Mouse (Mus musculus) limb, embryonic 15.5 days (tissue): ENCODE measurements around the gene Ampd1. TPM values are rescaled to one million over a fixed set of nuclear protein-coding genes. Genes with fewer than 3 reads are reported as not detected.

Experiments
- ATAC-seq: fragments of 200-750 bp; cut with Nextera tagmentation; 2 replicates; pipeline ENCODE4 v1.8.0; 2017; ENCODE audit warnings: low read depth, moderate TSS enrichment; ENCODE audit not compliant: insufficient number of reproducible peaks, low FRiP score, low TSS enrichment
- H3K27ac ChIP-seq: fragments of 300-500 bp; sonication (generic); 2 replicates; pipeline ENCODE4 v1.5.1; 2015; ENCODE audit warnings: moderate library complexity, mild to moderate bottlenecking, inconsistent platforms
- H3K27me3 ChIP-seq: fragments of 300-500 bp; sonication (generic); 2 replicates; pipeline ENCODE4 v1.6.1; 2015; ENCODE audit warnings: inconsistent platforms
- H3K36me3 ChIP-seq: fragments of 300-500 bp; sonication (generic); 2 replicates; pipeline ENCODE4 v1.6.1; 2015; ENCODE audit warnings: inconsistent platforms
- H3K4me1 ChIP-seq: fragments of 300-500 bp; sonication (generic); 2 replicates; pipeline ENCODE4 v1.6.1; 2015; ENCODE audit warnings: inconsistent platforms
- H3K4me2 ChIP-seq: fragments of 300-500 bp; sonication (generic); 2 replicates; pipeline ENCODE4 v1.6.1; 2015; ENCODE audit warnings: mild to moderate bottlenecking, inconsistent platforms
- H3K4me3 ChIP-seq: fragments of 300-500 bp; sonication (generic); 2 replicates; pipeline ENCODE4 v1.5.1; 2015; ENCODE audit warnings: mild to moderate bottlenecking, inconsistent platforms
- H3K9ac ChIP-seq: fragments of 300-500 bp; sonication (generic); 2 replicates; pipeline ENCODE4 v1.6.1; 2015; ENCODE audit warnings: inconsistent platforms
- H3K9me3 ChIP-seq: fragments of 300-500 bp; sonication (generic); 2 replicates; pipeline ENCODE4 v1.6.1; 2016; ENCODE audit warnings: inconsistent platforms
- WGBS: fragments of 180-500 bp; shearing (Covaris S2); methylation state at CpG from one replicate; pipeline ENCODE4 v1.1.7; 2015; 5-methylcytosine and 5-hydroxymethylcytosine counted together
- polyA plus RNA-seq: library from polyadenylated mRNA; unstranded; fragments of >200 nt; fragmentation: Nextera tagmentation; extraction: Ambion mirVana; gene quantifications from 2 replicates; pipeline ENCODE4 v1.2.1, GENCODE M21; 2015

Gene Ampd1
- polyA plus RNA-seq, 1 experiment from 2014 or later = 6.2 TPM

DNA sequence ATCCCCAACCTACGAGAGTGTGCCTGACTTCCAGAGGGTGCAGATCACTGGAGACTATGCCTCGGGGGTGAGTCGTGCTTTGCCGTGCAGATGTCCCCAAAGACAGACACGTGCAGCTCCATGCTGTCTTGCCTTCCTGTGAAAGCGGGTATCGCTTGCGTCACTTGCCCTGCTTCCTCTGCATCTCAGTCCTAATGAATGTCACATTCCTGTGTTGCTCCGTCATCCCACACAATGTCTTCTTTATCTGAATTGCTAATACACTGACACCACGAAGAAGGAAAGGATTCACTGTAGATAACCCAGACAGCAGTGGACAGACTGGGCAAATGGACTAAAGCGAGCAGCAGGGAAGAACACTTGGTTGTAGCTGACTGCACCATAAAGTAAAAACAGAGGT, 7.2 kb downstream of the Ampd1 start:
- no peak for ATAC-seq
- Histone ChIP-seq H3K27ac (no peak overlapping the region), H3K4me3 (no peak overlapping the region), H3K4me2 (no peak overlapping the region), H3K27me3 (no peaks in the 10 kb centered on the region), H3K36me3 (no peaks in the 10 kb centered on the region), H3K4me1 (no peaks in the 10 kb centered on the region), H3K9me3 (no peaks in the 10 kb centered on the region), H3K9ac (no peak overlapping the region)
- WGBS = 71% methylated on average over 11 of the region's 11 CpGs

DNA sequence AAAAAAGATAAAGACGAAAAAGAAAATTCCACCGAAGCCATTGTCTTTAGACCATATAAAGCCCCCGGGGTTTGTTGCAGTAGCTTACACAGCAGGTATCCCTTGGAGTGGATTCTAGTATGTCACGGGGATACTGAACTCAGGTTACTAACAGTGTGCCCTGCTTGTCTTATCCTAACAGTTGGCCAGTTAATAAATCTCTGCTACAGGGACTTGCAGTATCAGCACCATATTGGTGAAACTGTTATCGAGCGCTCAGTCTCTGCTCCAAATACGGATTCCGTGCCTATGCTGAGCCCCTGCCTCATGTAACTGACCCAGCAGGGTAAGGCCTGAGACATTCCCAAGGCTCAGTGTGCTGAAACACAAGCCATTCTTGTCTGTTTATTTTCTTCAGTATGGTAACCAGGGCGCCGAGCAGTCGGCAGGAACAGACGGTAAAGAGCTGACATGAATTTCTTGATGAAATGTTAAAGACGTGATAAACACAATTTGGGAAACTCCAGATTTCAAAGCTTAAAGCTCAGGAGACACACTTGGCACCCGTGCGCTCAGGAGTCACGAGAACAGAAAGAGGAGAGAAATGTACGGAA, 8.1 kb downstream of the Ampd1 start:
- H3K9ac ChIP-seq = no peak overlapping the region
- WGBS = 80% methylated on average over 17 of the region's 17 CpGs
- H3K4me1 ChIP-seq = no peaks in the 10 kb centered on the region
- H3K27me3 ChIP-seq = no peaks in the 10 kb centered on the region
- H3K27ac ChIP-seq = no peak overlapping the region
- H3K4me3 ChIP-seq = no peak overlapping the region
- ATAC-seq = no peak
- H3K36me3 ChIP-seq = no peaks in the 10 kb centered on the region
- no peak overlapping the region for H3K4me2 ChIP-seq
- H3K9me3 ChIP-seq = no peaks in the 10 kb centered on the region

DNA sequence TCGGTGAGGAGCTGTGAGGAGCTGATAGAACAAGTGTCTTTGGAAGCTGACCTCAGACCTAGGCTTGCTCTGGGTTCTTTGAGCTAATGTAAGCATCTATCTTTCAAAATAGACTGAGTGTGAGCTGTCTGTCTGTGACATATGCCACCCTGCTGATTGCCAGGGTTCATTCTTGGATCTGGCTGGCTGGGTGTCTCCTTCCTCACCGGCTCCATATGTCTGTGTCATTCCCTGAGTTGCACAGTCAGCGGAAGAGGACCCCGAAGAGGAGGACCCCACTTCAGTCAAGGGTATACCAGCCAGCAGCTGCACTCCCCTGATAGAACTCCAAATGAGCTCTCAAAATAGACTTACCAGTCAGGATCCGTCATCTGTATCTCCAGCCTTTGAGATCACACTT, 8.9 kb downstream of the Ampd1 start:
- no peak overlapping the region for H3K4me3 ChIP-seq
- no peaks in the 10 kb centered on the region for H3K4me1 ChIP-seq
- H3K9me3 ChIP-seq = no peaks in the 10 kb centered on the region
- no peaks in the 10 kb centered on the region for H3K27me3 ChIP-seq
- 85% methylated on average over 5 of the region's 5 CpGs for WGBS
- H3K9ac ChIP-seq = no peak overlapping the region
- H3K36me3 ChIP-seq = no peaks in the 10 kb centered on the region
- ATAC-seq = no peak
- no peak overlapping the region for H3K27ac ChIP-seq
- H3K4me2 ChIP-seq = no peak overlapping the region

DNA sequence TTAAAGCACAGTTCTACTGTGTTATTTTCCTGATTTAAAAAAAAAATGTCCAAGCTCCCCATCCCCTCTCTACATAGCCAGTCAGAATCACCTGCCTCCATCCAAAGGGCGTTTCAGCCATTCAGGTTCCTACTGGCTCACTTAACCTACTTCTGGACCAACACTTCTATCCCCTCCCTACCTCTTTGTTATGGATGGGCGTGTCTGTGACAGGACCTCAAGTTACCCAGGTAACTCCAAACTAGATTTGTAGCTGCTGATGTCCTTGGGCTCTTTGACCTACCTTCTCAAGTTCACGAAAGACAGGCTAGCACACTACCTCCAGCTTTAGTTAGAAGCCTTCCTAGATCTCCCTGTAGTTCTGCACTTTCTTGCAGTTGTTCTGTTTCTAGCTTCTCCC, 12.2 kb downstream of the Ampd1 start:
- H3K27me3 ChIP-seq = no peaks in the 10 kb centered on the region
- no peaks in the 10 kb centered on the region for H3K9me3 ChIP-seq
- no peak overlapping the region for H3K4me3 ChIP-seq
- H3K9ac ChIP-seq = no peak overlapping the region
- no peaks in the 10 kb centered on the region for H3K36me3 ChIP-seq
- WGBS = 74% methylated on average over 3 of the region's 3 CpGs
- no peak overlapping the region for H3K27ac ChIP-seq
- ATAC-seq = no peak
- H3K4me2 ChIP-seq = no peak overlapping the region
- no peaks in the 10 kb centered on the region for H3K4me1 ChIP-seq

DNA sequence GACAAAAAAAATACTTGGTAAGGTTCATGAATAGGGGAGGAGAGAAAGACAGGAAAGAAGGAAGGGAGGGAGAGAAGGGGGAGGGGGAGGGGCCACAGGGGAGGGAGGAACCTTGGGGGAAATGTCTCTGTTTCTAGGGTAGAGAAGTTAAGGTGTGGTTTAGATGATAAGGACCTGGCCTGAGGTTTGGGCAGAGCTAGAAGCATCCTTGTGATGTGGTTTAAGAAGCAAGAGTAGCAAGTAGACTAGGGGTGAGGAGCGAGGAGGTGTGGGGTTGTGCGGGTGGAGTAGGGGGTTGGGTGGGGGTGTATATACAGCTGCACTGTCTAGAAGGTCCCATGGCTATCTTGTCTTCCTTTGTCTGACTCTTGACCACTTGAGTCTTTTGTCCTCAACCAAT, 17.9 kb downstream of the Ampd1 start:
- ATAC-seq = no peak
- no peaks in the 10 kb centered on the region for H3K9me3 ChIP-seq
- no peak overlapping the region for H3K27ac ChIP-seq
- H3K36me3 ChIP-seq = no peaks in the 10 kb centered on the region
- H3K4me2 ChIP-seq = no peak overlapping the region
- H3K27me3 ChIP-seq = no peaks in the 10 kb centered on the region
- WGBS = 100% methylated on average over 2 of the region's 2 CpGs
- no peak overlapping the region for H3K9ac ChIP-seq
- no peak overlapping the region for H3K4me3 ChIP-seq
- no peaks in the 10 kb centered on the region for H3K4me1 ChIP-seq

DNA sequence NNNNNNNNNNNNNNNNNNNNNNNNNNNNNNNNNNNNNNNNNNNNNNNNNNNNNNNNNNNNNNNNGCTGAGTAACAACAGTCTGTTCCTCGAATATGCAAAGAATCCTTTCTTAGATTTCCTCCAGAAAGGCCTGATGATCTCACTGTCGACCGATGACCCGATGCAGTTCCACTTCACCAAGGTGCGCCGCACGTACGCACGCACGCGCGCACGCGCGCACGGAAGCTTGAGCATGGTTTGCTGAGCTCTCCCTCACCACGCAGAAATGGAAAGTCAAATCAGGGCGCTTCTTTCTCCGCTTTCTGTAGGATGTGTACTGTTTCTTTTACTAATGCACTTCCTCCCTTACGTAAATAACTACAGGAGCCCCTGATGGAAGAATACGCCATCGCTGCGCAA, 24.8 kb downstream of the Ampd1 start:
- H3K36me3 ChIP-seq = no peaks in the 10 kb centered on the region
- no peaks in the 10 kb centered on the region for H3K9me3 ChIP-seq
- H3K27me3 ChIP-seq = no peaks in the 10 kb centered on the region
- H3K9ac ChIP-seq = no peak overlapping the region
- ATAC-seq = no peak
- H3K4me1 ChIP-seq = peaks cover 7% of the 10 kb centered on the region
- no peak overlapping the region for H3K27ac ChIP-seq
- 80% methylated on average over 23 of the region's 23 CpGs for WGBS
- no peak overlapping the region for H3K4me3 ChIP-seq
- no peak overlapping the region for H3K4me2 ChIP-seq

DNA sequence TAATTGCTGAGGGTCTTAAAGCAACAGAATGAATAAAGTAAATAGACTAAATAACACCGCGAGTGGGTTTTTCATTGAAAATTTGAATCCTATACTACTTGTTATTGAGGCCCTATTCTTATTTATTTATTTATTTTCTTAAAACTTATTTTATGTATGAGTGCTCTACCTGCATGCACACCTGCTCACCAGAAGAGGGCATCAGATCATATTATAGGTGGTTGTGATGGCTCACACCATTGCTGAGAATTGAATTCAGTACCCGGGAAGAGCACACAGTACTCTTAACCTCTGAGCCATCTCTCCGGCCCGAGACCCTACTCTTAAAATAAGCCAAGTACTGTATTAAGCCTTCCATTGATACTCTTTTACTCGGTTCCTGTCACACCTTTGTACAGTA, 25.9 kb downstream of the Ampd1 start:
- 81% methylated on average over 6 of the region's 6 CpGs for WGBS
- H3K4me2 ChIP-seq = no peak overlapping the region
- no peak overlapping the region for H3K4me3 ChIP-seq
- no peak for ATAC-seq
- H3K4me1 ChIP-seq = peaks cover 7% of the 10 kb centered on the region
- H3K9ac ChIP-seq = no peak overlapping the region
- no peaks in the 10 kb centered on the region for H3K27me3 ChIP-seq
- H3K36me3 ChIP-seq = no peaks in the 10 kb centered on the region
- no peak overlapping the region for H3K27ac ChIP-seq
- H3K9me3 ChIP-seq = no peaks in the 10 kb centered on the region

DNA sequence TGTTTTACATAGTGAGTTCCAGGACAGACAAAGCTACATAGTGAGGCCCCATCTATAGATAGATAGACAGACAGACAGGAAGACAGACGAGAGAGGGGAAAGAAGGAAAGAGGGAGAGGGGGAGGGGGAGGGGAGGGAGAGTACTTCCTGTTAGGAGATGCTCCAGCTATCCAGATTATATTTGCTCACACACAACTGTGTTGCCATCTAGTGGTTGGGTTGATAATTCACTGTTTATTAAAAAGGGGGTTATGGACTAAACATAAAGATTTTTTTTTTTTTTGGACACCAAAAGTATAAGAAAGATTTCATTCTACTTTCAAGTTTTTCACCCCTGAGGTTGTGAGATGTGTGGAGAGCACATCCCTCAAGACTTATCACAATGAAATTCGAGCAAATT, 26.9 kb downstream of the Ampd1 start:
- Histone ChIP-seq H3K4me1 (peaks cover 7% of the 10 kb centered on the region), H3K4me2 (no peak overlapping the region), H3K9me3 (no peaks in the 10 kb centered on the region), H3K27me3 (no peaks in the 10 kb centered on the region), H3K27ac (no peak overlapping the region), H3K9ac (no peak overlapping the region), H3K36me3 (no peaks in the 10 kb centered on the region), H3K4me3 (no peak overlapping the region)
- no peak for ATAC-seq
- 40% methylated on average over 2 of the region's 2 CpGs for WGBS

DNA sequence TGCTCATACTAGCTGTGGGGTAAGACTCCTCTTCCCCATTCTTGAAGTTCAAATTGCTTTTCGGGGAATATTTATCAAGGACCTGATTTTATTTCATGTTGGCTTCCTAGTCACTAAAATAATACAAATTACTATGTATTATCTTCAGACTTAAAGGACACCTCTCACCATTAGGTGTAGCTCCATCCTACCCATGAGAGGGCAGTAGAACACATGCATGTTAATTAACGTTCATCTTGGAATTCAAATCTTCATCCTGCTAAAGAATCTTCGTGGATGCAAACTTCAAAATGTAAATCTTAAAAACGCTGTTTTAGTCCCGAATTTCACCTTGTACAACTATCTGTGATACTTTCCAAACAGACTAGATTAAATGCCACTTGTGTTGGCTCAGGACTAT, 27.4 kb downstream of the Ampd1 start:
- WGBS = 46% methylated on average over 5 of the region's 5 CpGs
- H3K4me3 ChIP-seq = no peak overlapping the region
- no peak overlapping the region for H3K9ac ChIP-seq
- no peak for ATAC-seq
- H3K9me3 ChIP-seq = no peaks in the 10 kb centered on the region
- no peak overlapping the region for H3K27ac ChIP-seq
- H3K27me3 ChIP-seq = no peaks in the 10 kb centered on the region
- H3K4me1 ChIP-seq = peaks cover 7% of the 10 kb centered on the region
- H3K4me2 ChIP-seq = no peak overlapping the region
- H3K36me3 ChIP-seq = no peaks in the 10 kb centered on the region

DNA sequence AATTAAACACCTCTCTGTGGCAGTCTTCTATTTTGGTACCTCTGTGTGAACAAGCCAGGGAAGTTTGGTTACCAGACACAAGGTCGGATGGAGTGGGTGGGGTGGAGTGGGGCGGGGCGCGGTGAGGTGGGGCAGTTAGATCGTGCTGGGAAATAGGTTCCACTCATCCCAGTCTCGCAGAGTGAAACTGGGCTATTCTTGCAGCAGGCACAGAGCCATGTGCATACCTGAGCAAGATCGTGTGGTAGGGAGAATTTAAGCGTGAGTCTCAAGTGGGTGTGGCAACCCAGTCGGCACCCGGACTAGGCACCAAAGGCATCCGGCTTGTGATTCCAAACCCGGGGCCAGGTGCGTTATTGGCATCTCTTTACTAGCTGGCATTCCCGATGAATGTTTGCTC, 28.1 kb downstream of the Ampd1 start:
- H3K4me2 ChIP-seq = peak overlapping the region; percentile 81
- H3K36me3 ChIP-seq = no peaks in the 10 kb centered on the region
- no peaks in the 10 kb centered on the region for H3K9me3 ChIP-seq
- WGBS = 2% methylated on average over 14 of the region's 14 CpGs
- H3K27ac ChIP-seq = peak overlapping the region; percentile 85
- peak overlapping the region; percentile 83 for H3K4me3 ChIP-seq
- ATAC-seq = peak; percentile 32; the same call in 1 of the 2 replicates
- no peaks in the 10 kb centered on the region for H3K27me3 ChIP-seq
- peak overlapping the region; percentile 66 for H3K9ac ChIP-seq
- H3K4me1 ChIP-seq = peaks cover 7% of the 10 kb centered on the region

DNA sequence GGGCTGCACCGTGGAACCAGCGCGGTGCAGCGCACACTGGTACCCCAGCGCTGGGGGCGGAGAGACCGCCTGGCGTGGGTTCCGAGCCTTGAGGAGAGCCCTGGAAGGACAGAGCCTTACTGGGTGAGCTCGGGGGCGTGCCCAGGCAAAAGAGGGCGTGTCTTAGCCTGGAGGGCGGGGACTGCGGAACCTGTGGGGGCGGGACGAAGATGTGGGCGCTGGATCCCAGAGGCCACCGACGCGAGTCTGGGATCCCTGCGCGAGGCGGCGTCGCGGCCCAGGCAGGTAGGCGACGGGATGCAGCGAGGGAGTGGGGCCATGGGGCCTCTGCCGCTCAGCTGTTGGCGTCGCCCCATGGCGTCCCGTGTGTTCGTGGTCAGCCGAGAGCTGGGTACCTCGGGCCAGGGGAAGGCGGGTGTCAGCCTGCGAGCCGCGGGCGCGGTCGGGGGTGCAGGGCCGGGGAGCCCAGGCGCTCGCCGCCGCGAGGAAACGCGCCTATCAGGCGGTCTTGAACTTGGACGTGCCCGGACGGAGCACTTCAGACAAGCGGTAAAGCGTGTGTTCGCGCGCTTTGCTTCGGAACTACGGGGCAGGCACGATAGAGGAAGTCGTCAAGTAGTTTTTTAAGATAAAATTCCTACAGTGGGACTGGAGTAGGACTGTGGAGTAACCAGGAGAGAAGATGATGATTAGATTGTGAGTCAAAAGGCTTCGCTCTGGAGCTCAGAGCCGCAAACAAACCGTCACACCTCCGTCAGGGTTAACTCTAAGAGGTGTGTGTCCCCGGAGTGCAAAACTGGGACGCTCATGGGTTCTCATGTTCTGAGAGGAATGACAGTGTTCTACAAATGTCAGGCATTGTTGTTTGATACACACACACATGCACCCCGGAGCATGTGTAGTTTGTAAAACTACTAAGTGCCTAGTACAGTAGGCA, 28.9 kb downstream of the Ampd1 start, which contains the start of gene Dennd2c:
Gene Dennd2c, plus strand, starts transcription at position 151 of the 937 bp plus-strand sequence.
- Histone ChIP-seq H3K27me3 (no peaks in the 10 kb centered on the region), H3K36me3 (no peaks in the 10 kb centered on the region), H3K9me3 (no peaks in the 10 kb centered on the region), H3K4me3 (peak within 1 kb of the TSS; percentile 83), H3K9ac (peak within 1 kb of the TSS; percentile 66), H3K4me2 (peak within 1 kb of the TSS; percentile 81), H3K4me1 (peaks cover 7% of the 10 kb centered on the region), H3K27ac (peak within 1 kb of the TSS; percentile 85)
- WGBS = under 1% methylated on average over 72 of the region's 72 CpGs
- ATAC-seq = peak; percentile 96

DNA sequence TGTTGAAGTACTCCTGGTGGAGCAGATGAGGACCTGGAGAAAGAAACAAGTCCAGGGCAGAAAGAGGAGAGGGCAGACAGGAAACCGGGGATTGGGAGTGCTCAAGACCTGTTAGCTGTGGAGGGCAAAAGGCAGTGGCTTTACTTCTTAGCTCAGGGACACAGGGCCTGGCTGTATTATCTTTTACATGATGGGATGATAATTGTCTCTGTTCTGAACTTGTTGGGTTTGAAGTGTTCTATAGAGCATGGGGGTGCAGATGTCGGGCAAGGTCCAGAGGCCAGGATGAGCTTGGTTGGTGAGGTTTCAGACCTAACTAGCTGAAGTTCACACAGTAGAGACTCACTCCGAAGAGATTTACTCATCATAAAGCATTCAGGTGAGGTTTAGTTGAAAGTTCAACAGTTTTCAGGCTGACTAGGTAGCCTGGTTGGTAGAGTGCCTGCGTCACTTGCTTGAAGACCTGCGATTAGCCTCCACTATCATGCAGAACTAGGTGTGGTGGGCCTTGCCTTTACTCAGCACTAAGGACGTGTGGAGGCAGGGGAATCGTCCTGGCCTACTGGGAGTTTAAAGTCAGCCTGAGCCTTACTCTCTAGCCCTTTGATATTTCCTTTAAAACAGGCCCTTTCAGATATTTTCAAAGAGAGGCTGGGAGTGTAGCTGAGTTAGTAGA, 33.9 kb downstream of the Ampd1 start:
- H3K9ac ChIP-seq = no peak overlapping the region
- WGBS = 79% methylated on average over 7 of the region's 7 CpGs

More for the DNA sequence above, 33.9 kb downstream of the Ampd1 start:
- ATAC-seq = no peak
- no peak overlapping the region for H3K27ac ChIP-seq
- no peaks in the 10 kb centered on the region for H3K9me3 ChIP-seq
- no peaks in the 10 kb centered on the region for H3K36me3 ChIP-seq
- no peak overlapping the region for H3K4me2 ChIP-seq
- H3K27me3 ChIP-seq = no peaks in the 10 kb centered on the region
- H3K4me3 ChIP-seq = no peak overlapping the region
- H3K4me1 ChIP-seq = no peaks in the 10 kb centered on the region
